Mouse (Mus musculus) ES-CJ7 (cell line): ENCODE results near the gene B4galt5.

ENCODE experiments used
- DNase-seq: peaks from one replicate; pipeline ENCODE4 v3.0.0; 2011; ENCODE audit warnings: low read depth, low spot score

The B4galt5 gene

GRCm38 (mm10) chr2:167348376-167349282, at the start of gene B4galt5:
Gene B4galt5, minus strand, starts transcription at chr2:167349183.
- peak; percentile 71 for DNase-seq

GRCm38 (mm10) chr2:167396420-167396819, 47.4 kb upstream of the B4galt5 start:
- DNase-seq = peak; percentile 48

GRCm38 (mm10) chr2:167394426-167394825, 45.4 kb upstream of the B4galt5 start:
- DNase-seq = no peak

- no peak for DNase-seq
Observed at GRCm38 (mm10) chr2:167386998-167387397, 38.0 kb upstream of the B4galt5 start.

GRCm38 (mm10) chr2:167386456-167386855, 37.5 kb upstream of the B4galt5 start:
- DNase-seq = no peak

- DNase-seq = no peak
Observed at GRCm38 (mm10) chr2:167383666-167384083, 34.7 kb upstream of the B4galt5 start.

- DNase-seq = no peak
Observed at GRCm38 (mm10) chr2:167382389-167382788, 33.4 kb upstream of the B4galt5 start.

- no peak for DNase-seq
Observed at GRCm38 (mm10) chr2:167381596-167381995, 32.6 kb upstream of the B4galt5 start.

GRCm38 (mm10) chr2:167380615-167381285, 31.8 kb upstream of the B4galt5 start:
- DNase-seq = no peak

- DNase-seq = no peak
Observed at GRCm38 (mm10) chr2:167378972-167379371, 30.0 kb upstream of the B4galt5 start.

GRCm38 (mm10) chr2:167377697-167378096, 28.7 kb upstream of the B4galt5 start:
- DNase-seq = no peak

GRCm38 (mm10) chr2:167376160-167376564, 27.2 kb upstream of the B4galt5 start:
- DNase-seq = peak; percentile 87

GRCm38 (mm10) chr2:167375688-167376087, 26.7 kb upstream of the B4galt5 start:
- no peak for DNase-seq

GRCm38 (mm10) chr2:167375135-167375534, 26.2 kb upstream of the B4galt5 start:
- DNase-seq = no peak

GRCm38 (mm10) chr2:167374191-167374805, 25.3 kb upstream of the B4galt5 start:
- DNase-seq = no peak

- DNase-seq = no peak
Observed at GRCm38 (mm10) chr2:167373266-167373665, 24.3 kb upstream of the B4galt5 start.

GRCm38 (mm10) chr2:167371506-167371905, 22.5 kb upstream of the B4galt5 start:
- no peak for DNase-seq

GRCm38 (mm10) chr2:167368328-167368727, 19.3 kb upstream of the B4galt5 start:
- DNase-seq = peak; percentile 89

GRCm38 (mm10) chr2:167367777-167368281, 18.8 kb upstream of the B4galt5 start:
- DNase-seq = peak; percentile 74

GRCm38 (mm10) chr2:167367325-167367724, 18.3 kb upstream of the B4galt5 start:
- peak; percentile 35 for DNase-seq

- peak; percentile 64 for DNase-seq
Observed at GRCm38 (mm10) chr2:167365063-167365462, 16.1 kb upstream of the B4galt5 start.
